Mouse (Mus musculus) kidney, adult 8-10 months (tissue): ENCODE measurements around the gene Mpped2.

ENCODE experiments used
- DNase-seq, 2 experiments: peaks; one replicate each; pipeline ENCODE4 v3.0.0; 2022

Mpped2 gene

DNA sequence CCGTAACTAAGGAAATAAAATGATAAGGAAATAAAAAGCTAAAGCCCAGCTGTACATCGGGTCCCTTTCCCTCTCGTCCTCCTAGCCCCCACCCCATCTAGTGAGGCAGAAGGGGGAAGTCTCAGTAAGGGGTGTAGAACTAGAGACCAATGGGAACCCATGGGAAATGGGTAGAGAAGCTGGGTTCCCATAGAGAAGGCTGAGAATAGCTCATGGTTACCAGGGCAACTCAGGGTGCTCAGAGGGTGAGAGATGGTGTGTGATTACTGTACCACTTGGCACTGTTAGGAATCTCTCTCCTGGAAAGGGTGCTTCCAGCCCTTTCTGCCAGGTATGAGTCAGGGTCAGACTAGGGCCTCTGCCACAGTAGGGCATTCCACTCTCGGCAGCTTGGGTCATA, 54.3 kb downstream of the Mpped2 start:
- no peak for DNase-seq

DNA sequence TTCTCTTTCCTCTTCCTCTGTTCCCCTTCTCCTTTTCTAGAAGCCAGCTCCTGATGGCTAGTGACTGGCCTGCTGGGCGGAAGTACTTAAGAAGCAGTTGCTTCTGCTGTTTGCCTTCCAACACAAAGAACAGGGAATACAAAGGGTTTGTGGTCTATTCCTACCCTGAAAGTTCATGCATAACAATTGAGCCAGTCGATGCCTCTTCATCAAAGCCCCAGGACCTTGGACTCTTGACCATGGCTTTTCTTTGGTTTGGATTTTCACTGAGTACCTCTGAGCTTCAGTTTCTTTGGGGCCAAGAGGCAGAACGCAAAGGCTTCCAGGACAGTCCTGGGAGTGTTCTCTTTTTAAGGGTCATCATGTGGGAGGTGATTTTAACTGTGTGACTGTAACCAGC, 57.8 kb downstream of the Mpped2 start:
- no peak for DNase-seq

DNA sequence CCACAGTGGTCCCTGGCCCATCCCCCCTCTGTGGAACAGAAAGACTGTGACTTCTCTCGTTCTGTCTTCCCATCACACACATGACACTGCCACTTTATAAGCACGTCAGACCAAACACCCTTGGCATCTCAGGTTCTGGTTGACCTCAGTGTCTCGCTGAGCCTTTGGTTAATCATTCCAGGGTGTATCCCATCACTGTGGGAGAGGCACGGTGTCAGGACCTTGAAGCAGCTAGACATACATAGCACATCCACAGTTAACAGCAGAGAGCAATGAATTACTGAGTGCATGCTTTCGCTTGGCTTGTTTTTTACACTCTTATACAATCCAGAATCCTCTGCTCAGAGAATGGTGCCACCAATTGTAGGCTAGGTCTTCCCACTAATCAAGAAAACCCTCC, 60.6 kb downstream of the Mpped2 start:
- DNase-seq: no peak

DNA sequence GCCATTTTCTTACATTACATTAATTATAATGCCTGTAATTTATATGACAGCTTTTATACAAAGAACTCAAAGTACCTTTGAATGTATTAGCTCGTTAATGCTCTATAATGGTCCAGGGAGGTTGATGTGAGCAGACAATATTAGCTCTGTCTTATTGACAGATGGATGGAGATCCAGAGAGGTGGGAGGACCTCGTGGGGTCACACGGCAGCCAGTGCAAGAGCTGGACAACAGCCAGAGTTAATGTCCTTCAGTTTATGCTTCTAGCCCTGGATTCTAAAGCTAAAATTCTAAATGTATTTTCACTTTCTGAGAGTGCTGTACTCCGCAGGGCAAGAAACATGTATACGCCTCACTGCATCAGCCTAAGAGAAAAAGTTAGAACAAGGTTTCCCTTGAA, 61.6 kb downstream of the Mpped2 start:
- no peak for DNase-seq

DNA sequence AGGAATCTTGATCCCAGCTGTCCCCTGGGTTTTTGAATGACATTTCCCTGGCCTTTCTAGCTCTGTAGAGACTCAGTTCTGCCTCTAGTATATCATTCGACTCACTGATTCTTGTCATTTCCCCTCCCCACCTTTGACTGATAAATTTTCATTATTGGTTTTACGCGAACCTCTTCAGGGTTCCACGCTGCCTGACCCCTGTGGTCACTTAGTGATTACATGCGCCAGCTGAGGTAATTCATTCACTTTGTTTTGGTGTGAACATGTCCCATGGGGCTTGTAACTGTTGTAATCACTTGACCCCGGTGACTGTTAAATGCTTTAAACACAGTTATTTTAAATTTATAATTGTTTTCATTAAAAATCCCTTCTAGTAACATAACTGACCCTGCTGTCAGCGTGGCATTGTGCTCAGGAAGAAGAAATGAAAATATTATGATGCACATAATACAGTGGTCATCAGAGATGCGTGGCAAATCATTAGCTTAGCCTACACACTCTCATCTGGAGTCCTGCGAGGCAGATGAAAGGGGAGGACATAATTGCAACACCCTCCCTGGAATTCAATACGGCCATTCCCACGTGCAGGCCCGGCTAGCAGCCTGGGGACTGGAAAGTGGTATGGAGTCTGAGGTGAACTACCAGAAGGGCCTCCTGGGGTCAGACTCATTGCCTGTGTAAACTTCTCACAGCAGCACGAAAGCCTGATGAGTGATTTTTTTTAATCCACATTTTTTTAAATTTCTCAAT, 63.5 kb downstream of the Mpped2 start:
- no peak for DNase-seq

DNA sequence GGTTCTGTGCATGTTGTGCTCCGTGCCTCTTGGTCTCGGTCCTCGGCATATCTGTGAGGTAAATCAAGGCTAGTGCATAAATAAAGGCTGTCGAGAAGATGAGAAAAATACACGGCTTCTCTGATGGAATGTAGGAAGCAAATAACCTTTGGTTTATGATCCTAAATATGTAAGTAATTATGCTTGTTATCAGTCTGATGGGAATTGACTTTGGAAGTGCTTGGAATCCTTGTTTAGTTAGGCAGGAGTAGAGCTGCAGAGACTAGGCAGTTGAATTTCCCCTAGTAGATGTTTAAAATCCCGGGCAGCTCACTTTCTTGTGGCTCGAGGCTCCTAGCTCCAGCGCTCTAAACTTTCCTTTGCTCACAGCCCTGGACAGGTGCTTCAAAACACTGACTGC, 69.9 kb downstream of the Mpped2 start:
- DNase-seq: no peak

DNA sequence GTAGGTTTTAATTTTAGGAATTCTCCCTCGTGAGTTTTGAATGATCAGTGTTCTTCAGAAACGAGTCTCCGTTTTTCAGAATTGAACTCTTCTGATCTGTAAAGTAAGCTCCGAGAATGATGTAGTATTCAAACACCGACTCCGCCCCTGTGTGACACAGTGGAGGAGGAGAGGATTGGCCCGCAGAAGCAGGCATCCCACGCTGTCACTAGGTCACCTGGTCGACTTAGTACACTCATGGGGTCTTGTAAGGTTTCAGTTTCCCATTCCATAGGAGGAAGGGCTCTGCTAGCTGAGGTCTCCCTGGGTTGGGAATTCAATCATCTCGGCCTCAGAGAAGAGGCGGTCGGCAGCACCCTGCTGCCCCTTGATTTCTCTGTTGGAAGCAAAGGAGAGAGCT, 76.2 kb downstream of the Mpped2 start:
- DNase-seq: no peak

DNA sequence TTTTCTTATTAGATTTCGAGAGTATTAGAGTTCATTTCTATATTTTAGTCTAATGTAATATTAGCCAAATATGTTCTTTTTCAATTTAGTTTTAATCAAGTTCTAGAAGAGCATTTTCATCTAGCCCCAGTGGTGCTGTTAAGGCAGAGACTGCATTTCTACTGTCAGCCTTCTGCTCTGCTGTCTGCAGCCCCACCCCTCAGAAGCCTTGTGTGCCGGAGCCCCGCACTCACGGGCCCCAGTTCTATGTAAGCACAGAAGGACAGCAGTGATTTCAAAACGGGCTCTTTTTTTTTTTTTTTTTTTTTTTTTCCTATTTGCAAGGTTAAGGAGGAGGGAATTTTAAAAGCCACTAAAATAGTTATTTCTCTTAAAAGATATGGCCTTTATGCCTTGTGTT, 79.6 kb downstream of the Mpped2 start:
- DNase-seq: no peak

DNA sequence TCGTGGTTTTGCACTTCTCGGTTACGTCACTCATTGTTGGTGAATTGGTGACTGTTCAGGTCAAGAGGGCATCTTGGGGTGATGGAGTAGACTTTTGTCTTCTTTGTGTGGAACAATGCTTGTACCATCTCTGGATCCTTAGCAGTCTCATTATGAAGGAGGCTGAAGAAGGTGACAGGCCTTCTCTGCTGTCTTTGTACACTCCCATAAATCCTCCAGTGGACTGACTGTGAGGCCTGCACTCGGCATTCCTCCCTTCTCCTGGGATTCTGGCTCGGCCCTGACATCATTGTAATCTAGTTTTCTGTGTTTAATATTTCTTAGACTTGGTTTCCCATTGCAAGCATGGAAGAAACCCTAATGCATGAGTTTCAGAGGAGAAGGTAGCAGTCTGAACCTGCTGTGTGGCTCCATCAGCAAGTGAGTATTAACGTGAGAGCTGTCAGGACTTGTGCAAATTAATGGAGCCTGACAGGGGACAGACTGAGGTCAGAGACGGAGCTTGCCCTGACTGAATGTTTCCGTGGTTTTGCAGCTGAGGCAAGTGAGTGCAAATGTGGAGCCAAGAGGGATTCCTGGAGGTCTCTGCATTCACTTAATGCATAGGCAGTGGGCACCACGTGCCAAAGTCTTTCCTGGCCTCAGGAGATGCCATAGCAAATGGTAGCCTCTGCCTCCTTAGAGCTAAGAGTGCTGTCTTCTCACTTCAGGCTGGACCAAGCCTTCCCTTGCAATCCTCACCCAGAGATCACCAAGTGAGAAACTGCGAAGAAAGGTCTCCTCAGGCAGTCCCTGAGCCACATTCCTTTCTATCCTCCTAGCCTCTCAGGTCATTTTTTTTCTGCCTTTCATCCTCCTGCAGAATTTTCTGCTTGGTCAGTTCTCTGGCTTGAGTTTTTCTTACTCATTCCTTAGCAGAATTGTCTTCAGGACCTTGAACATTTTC, 81.5 kb downstream of the Mpped2 start:
- peak in 1 of 2 experiments; percentile 7 for DNase-seq

DNA sequence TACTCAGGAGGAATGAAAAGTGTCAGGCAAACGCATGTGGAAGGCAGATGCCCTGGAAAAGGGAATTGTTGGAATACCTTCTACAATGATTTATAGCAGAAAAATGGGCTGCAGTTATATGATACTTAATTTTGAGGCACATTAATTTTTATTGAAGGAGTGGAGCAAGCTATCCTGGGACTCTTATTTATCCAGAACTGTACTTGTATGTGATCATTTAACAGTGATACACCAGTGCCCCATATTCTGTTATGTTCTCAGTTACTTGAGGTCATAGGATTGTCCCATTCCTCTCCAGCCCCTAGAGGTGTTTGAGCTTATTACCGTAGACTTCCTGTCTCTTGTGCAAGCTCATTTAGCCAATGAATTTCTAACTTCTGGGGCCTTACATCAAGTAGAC, 82.9 kb downstream of the Mpped2 start:
- DNase-seq: no peak

DNA sequence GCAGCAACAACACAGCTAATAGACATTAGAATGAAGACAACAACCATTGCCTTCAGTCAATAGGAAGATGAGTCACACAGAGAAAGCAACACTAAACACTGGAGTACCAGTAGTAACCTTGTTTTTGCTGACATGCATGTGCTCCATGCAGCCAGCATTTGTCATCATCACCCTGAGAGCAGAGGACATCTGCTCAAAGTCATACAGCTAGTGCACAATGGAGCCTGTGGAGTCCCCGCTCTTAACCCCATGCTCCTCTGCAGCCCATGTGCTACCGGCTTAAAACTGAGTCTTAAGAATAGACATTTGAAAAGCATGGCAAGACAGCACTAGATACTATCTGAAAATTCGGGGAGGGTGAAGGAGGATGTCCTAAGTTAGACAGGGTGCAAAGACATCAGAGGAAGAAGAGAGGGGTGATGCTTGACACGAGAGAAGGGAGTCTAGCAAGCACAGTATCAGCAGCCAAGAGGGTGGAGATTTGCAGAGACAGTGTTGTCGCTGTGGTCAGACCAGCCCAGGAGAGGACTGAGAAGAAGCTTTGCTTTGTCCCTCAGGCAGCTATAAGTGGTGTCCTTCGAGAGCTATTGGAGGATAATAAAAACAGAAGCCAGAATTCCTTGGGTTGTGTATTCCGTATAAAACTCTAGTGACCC, 85.9 kb downstream of the Mpped2 start:
- DNase-seq: no peak

DNA sequence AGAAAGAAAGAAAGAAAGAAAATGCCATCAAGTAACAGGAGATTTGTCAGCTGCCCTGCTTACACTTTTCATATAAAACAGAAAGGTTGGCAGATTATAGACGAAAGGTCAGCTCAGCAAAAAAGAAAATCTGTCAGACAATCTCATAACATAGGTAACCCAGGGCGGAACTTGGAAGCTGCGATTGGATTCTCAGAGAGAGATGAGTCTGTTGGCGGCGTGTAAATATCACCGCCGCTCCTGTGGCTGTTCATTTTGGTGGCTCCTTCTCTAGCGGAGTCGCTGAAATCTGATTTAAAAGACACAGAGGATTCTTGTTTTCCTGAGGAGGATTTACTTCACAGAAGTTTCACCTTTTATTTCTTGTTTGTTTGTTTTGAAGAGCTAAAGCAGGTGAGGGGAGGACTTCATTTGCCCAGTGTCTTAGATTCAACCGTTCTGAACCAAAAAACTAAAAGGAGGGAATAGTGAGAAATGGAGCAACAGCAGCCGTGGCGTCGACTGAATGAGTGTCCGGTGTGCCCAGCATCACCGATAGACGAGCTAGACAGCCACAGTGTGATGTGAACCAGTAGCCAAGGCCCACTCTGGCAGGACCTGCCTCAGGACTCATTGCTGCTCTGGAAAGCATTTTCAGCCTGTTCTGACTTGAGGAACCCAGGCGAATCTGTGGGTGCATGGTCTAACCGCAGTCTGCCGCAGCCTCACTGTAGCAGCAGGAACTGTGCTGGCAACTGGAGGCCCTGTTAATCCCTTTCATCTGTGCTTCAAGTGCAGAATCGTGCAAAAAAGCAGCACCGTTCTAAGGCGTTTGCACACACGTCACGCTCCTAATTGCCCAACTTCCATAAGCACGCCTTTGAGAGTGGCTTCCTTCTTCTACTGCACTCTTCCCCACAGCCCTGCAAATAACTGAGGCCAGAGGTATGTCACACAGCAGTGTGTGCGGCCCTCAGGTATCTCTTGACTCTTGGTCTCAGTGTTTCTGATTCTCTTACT, 88.4 kb downstream of the Mpped2 start:
- DNase-seq: no peak

DNA sequence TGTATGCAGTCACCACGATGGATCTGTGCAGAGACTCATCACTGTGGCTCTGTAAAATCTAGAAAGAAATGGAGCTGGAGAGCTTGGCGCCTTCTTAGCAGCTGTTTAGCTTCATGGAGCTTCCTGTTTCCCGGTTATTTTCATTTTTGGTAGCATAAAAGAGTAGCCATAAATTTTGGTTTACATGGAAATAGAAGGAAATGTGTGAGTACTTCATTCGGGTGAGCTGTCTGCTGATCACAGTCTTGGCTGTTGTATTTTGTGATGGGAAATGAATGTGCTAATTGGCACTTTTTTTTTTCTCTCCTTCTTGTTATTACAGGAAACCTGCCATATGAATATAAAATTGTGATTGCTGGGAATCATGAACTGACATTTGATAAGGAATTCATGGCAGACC, 90.2 kb downstream of the Mpped2 start:
- no peak for DNase-seq

DNA sequence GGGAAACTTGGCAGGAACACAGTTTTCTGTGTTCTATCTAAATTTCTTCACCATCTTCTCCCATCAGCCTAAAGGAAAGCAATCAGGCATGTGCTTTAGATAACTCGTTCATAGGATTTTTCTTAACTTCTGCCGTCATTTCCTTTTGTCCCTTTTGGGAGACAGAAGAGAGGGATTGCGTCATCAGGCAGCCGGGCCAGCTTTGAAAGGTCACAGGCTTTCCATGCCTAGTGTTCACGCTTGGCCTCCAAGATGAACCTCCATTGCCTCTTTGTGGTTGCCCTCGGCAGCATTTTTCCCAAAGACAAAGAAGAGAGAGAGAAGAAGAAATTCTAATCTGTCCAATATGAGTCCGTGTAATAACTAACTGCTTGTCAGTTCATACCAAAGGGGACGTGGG, 95.0 kb downstream of the Mpped2 start:
- no peak for DNase-seq

DNA sequence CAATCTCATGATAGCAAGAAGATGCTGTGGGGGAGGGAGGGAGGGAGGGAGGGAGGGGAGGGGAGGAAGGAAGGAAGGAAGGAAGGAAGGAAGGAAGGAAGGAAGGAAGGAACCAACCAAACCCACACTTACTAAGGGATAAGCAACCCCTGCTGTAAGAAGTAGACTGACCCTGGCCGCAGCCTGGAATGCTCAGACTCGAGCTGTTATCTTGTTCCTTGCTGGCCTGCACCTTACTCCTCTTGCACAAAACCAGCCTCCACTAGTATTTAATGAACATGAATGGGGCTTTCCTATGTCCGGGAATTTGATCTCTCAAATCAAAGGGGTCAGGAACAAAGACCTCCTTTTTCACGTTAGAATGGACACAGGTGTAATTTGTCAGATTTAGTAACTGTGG, 95.5 kb downstream of the Mpped2 start:
- DNase-seq: no peak

DNA sequence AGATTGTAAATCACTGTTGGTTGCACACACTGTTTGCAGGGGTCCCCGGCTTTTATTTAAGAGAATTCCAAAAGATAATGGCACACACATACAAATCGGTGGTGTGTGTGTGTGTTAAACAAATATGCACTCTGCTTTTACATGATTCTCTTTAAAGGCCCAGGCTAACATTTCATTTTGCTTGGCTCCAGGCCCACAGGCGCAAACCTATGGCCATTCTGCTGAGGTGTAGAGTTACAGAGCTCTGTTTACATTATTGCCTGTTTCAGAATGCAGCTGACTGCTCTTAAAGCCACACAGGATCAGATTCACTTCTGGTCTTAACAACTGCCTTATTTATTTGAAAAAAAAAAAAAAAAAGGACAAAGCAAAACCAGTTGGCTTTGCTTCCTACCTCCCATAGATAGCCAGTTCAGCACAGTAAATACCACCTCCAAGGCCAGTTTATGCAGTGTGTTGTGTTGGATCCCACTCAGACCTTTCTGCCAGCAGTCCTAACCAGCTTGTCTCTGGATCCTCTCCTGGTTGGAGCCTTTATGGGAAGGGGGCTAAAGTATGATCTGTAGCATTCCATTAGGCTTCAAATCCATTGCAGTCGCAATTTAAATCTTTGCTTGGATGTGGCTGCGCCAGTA, 96.7 kb downstream of the Mpped2 start:
- no peak for DNase-seq

DNA sequence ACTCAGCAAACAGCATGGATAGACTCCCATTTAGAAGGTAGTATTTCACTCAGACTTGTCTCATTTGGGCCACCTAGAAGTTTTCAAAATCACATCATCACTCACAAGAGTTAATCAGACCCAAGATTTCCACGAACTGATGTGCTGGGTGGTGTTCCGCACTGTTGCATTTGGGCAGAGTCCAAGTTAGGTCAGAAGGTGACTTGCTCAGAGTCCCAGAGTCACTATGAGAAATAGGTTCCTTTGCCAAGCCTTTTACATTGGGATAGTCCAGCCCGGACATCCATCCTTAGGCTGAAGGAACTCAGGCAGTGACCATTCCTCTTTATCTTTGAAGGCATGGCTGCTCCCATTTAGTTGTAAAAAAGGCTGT, 97.2 kb downstream of the Mpped2 start:
- DNase-seq: peak; percentile 71 to 77

DNA sequence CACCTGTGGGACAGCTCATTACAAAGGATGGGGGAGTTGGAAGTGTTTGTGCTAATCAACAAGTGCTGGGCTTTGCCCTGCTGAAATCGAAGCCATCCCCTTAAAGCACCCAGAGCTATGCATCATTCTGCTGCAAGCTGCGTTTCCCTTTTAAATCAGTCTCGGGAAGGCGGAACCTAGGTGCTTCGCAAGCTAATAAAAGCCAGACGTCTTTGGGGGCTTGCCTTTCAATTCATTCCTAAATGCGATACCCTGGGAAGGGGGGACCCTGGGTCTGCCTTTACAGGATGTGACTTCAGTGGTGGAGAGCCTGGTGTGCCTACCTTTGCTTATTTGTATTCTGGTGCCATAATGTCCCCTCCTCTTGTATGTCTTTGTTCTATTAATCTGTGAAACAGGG, 103.2 kb downstream of the Mpped2 start:
- DNase-seq: no peak

DNA sequence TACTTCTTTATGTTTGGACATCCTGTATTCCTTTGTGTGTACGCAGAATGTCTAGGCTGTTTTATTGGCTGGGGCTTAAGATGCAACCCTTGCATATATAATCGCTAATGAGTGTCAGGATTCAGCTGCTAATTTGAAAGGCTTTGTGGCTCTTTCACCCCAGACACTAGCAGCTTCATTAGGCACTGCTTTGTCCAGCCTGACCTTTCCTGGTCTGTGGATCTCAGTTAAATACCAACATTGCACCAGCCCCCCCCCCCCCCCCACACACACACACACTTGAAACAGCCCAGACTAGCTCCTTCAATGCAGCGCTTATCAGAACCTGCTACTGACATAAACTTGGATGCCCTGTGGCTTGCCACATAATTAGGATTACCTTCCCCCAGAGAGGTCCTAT, 104.8 kb downstream of the Mpped2 start:
- no peak for DNase-seq

DNA sequence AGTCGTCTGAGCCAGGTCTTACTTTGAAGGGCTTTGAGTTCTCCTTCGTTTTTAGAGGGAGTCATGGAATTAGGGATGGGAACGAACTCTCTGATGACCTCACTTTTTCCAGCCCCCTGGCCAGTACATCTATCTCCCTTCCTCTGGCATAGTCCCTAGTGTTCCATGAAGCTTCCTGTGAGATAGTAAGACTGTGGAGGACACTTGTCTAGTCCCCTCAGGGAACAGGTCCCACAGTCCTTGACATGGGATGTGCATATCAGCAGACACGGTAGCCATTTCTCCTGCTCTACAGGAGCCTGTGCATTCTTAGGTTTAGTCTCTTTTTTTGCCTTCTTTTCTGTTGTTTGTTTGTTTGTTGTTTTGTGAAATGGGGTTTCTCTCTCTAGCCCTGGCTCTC, 105.8 kb downstream of the Mpped2 start:
- DNase-seq: no peak

DNA sequence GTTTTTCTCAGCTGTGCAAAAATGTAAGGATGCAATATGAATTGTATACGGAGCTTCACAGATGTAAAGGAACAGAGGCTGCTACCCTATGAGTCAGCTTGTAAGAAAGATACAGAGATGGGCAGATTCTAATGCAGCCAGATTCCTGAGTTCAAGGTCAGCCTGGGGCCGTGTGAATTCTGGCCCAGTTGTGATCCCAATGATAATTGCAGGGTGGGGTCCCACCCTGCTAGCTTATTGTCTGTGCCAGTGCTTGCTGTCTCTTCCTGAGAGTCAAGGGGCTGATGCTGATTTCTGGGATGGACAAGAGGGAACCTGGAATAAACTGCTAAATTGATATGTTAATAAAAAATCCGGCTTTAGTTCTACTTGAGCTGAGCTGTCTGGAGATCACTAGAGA, 122.8 kb downstream of the Mpped2 start:
- DNase-seq: no peak

DNA sequence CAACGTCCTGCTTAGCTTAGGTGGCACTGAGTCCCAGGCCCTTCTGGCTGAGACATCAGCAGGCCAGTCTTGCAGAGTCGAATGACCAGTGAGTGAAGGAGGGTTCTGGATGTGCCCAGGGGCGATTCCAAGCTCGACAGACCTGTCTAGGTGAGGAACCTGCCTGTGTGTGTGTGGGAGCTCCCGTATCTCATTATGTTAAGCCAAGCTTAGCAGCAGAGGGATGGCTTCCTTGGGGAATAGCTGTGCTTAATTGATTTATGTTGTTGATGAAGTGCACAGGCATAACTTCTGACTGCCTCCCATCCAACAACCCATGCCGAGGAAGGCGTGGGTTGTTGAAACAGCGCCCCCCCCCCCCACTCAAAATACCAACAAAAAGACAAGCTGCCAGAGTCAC, 128.2 kb downstream of the Mpped2 start:
- no peak for DNase-seq
